Mouse (Mus musculus): ENCODE measurements around the gene Mrpl24. TPM values are rescaled to one million over a fixed set of nuclear protein-coding genes. Genes with fewer than 3 reads are reported as not detected.

The Mrpl24 gene
- polyA plus RNA-seq, 1 experiment from 2014 or later: 50.3 TPM

DNA sequence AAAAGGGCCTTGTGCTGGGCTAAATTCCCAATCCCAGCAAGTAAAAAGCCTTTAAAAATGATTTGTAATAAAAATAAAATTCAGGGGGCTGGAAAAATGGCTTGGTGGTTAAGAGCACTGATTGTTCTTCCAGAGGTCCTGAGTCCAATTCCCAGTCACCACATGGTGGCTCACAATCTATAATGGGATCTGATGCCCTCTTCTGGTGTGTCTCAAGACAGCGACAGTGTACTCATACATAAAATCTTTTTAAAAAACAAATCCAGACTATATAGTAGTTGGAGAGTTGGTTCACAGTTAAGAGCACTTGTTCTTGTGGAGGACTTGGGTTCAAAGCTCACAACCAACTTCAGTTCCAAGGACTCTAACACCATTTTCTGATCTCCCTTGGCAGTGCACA is 2.3 kb upstream of the Mrpl24 start:
- Histone ChIP-seq H3K27me3 (ENCODE audit: insufficient read depth, low read length) (no peaks in the 10 kb centered on the region), H3K4me1 (ENCODE audit: insufficient read depth) (peaks cover 12% of the 10 kb centered on the region), H3K4me3 (ENCODE audit: low read depth, low read length) (no peak overlapping the region), H3K9ac (replicated peaks) (no peak overlapping the region), H3K27ac (ENCODE audit: low read depth) (no peak overlapping the region), H3K9me3 (ENCODE audit: low read length) (no peaks in the 10 kb centered on the region), H3K4me2 (ENCODE audit: low read depth, low read length) (no peak overlapping the region), H3K36me3 (replicated peaks; ENCODE audit: insufficient read depth, low read length) (peaks cover 47% of the 10 kb centered on the region)
- DNase-seq: no peak
- no peak for ATAC-seq
- WGBS (ENCODE audit: insufficient replicate concordance): 81% methylated on average over 1 of the region's 1 CpGs
- TF ChIP-seq CTCF (IDR thresholded peaks at IDR 0.05; ENCODE audit: low read depth) (0 out of 2 replicates have a peak, but pooled peaks have one; percentile 7), EP300 (IDR thresholded peaks at IDR 0.05; ENCODE audit: low read depth) (no peak)

DNA sequence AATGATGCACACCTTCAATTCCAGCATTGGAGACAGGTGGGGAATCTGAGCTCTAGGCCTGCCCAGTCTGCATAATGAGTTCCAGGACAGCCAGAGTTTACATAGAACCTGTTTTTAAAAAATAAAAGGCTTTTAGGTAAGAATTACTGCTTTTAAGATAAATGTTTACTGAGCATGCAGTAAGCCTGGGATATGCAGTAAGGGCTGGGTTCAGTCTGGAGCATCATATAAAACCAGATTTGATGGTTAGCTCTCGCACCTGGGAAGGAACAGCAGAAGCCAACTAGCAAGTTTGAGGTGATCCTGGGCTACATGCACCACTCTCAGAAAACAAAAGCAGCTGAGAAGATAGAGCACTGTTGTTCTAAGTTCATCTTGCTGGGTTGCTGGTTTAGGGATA is 755 bp upstream of the Mrpl24 start:
- Histone ChIP-seq H3K4me3 (ENCODE audit: low read depth, low read length) (no peak overlapping the region), H3K4me1 (ENCODE audit: insufficient read depth) (peaks cover 9% of the 10 kb centered on the region), H3K9ac (replicated peaks) (no peak overlapping the region), H3K9me3 (ENCODE audit: low read length) (no peaks in the 10 kb centered on the region), H3K27me3 (ENCODE audit: insufficient read depth, low read length) (no peaks in the 10 kb centered on the region), H3K36me3 (replicated peaks; ENCODE audit: insufficient read depth, low read length) (peaks cover 45% of the 10 kb centered on the region), H3K4me2 (ENCODE audit: low read depth, low read length) (peak overlapping the region; percentile 85), H3K27ac (ENCODE audit: low read depth) (0 out of 2 replicates have a peak overlapping the region, but pooled peaks have one; percentile 30)
- ATAC-seq (no peak), DNase-seq (no peak)
- no peak for TF ChIP-seq EP300 (IDR thresholded peaks at IDR 0.05; ENCODE audit: low read depth)
- no peak for TF ChIP-seq CTCF (IDR thresholded peaks at IDR 0.05; ENCODE audit: low read depth)
- WGBS (ENCODE audit: insufficient replicate concordance): 88% methylated on average over 1 of the region's 1 CpGs

DNA sequence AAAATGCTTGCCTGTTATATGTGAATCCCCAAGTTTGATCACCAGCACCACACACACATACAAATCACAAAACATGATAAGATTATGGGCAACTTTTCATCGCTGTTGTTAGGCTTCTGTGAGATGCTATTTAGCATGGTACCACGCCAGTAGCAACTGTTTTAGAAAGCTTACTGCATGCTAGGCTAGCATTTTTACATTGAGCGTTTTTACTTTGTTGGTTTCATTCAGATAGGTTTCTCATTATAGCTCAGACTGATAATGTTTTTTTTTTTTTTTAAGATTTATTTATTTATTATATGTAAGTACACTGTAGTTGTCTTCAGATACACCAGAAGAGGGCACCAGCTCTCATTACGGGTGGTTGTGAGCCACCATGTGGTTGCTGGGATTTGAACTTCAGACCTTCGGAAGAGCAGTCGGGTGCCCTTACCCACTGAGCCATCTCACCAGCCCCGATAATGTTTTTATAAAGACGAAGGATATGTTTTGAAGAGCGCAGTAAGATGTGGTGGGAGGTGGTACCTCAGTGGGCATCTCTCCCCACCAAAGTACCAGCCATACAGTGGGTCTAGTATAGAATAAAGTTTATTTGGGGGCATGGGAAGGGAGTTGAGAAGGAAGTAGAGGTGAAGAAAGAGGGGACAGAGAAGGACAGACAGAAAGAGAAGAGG is 1.1 kb downstream of the Mrpl24 start:
- Histone ChIP-seq H3K4me2 (ENCODE audit: low read depth, low read length) (peak overlapping the region; percentile 85), H3K4me1 (ENCODE audit: insufficient read depth) (peaks cover 9% of the 10 kb centered on the region), H3K27ac (ENCODE audit: low read depth) (no peak overlapping the region), H3K4me3 (ENCODE audit: low read depth, low read length) (peak overlapping the region; percentile 59), H3K9ac (replicated peaks) (peak overlapping the region; percentile 68), H3K9me3 (ENCODE audit: low read length) (no peaks in the 10 kb centered on the region), H3K36me3 (replicated peaks; ENCODE audit: insufficient read depth, low read length) (peaks cover 45% of the 10 kb centered on the region), H3K27me3 (ENCODE audit: insufficient read depth, low read length) (no peaks in the 10 kb centered on the region)
- no peak for DNase-seq
- no peak for ATAC-seq
- TF ChIP-seq EP300 (IDR thresholded peaks at IDR 0.05; ENCODE audit: low read depth): no peak
- TF ChIP-seq CTCF (IDR thresholded peaks at IDR 0.05; ENCODE audit: low read depth): peak; percentile 37
- 53% methylated on average over 9 of the region's 9 CpGs for WGBS (ENCODE audit: insufficient replicate concordance)

DNA sequence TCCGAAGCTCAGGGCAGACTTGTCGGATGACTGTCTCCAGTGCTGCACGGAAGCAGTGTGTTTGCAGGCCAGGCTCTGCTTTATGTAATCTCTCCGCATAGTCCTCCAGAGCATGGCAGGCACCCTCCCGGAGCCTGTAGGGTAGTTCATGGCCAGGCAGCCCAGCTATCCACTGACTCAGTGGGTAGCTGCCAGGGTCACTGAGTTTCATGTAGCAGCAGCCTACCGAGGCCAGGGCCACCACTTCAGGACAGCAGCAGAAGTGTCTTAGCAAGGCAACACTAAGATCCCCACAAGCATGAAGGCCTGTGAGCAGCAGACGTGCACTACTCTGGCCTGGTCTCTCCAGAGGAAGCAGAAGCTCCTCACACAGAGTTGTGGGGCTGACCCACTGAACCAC is 5.7 kb downstream of the Mrpl24 start:
- Histone ChIP-seq H3K9me3 (ENCODE audit: low read length) (no peaks in the 10 kb centered on the region), H3K27me3 (ENCODE audit: insufficient read depth, low read length) (no peaks in the 10 kb centered on the region), H3K4me3 (ENCODE audit: low read depth, low read length) (no peak overlapping the region), H3K27ac (ENCODE audit: low read depth) (no peak overlapping the region), H3K9ac (replicated peaks) (no peak overlapping the region), H3K36me3 (replicated peaks; ENCODE audit: insufficient read depth, low read length) (peaks cover 45% of the 10 kb centered on the region), H3K4me1 (ENCODE audit: insufficient read depth) (peaks cover 9% of the 10 kb centered on the region), H3K4me2 (ENCODE audit: low read depth, low read length) (no peak overlapping the region)
- WGBS (ENCODE audit: insufficient replicate concordance): 84% methylated on average over 7 of the region's 7 CpGs
- TF ChIP-seq EP300 (IDR thresholded peaks at IDR 0.05; ENCODE audit: low read depth) (no peak), CTCF (IDR thresholded peaks at IDR 0.05; ENCODE audit: low read depth) (no peak)
- ATAC-seq (no peak), DNase-seq (no peak)

DNA sequence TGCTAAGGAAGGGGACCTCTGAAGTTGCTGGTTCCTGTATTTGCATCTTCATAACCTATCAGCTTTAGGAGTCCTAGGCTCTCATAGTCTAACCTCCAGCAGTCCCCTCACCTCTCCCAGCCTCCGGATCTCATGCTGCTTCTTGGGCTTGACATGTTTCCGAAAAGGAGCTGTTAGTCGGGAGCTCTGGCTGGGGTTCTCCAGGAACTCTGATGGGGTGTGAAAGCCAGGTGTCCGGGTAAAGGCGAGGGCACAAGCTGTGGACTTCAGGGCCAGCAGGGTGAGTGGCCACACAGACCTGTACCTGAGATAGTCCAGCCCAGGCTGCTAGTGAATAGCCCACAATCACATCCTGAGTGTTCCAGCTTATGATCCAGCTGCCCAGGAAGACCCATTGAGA is 8.1 kb downstream of the Mrpl24 start:
- Histone ChIP-seq H3K27ac (ENCODE audit: low read depth) (no peak overlapping the region), H3K4me1 (ENCODE audit: insufficient read depth) (peaks cover 19% of the 10 kb centered on the region), H3K4me2 (ENCODE audit: low read depth, low read length) (no peak overlapping the region), H3K36me3 (replicated peaks; ENCODE audit: insufficient read depth, low read length) (peaks cover 49% of the 10 kb centered on the region), H3K4me3 (ENCODE audit: low read depth, low read length) (no peak overlapping the region), H3K9me3 (ENCODE audit: low read length) (no peaks in the 10 kb centered on the region), H3K27me3 (ENCODE audit: insufficient read depth, low read length) (no peaks in the 10 kb centered on the region), H3K9ac (replicated peaks) (no peak overlapping the region)
- no peak for DNase-seq
- no peak for ATAC-seq
- 89% methylated on average over 5 of the region's 5 CpGs for WGBS (ENCODE audit: insufficient replicate concordance)
- TF ChIP-seq CTCF (IDR thresholded peaks at IDR 0.05; ENCODE audit: low read depth) (no peak), EP300 (IDR thresholded peaks at IDR 0.05; ENCODE audit: low read depth) (no peak)

DNA sequence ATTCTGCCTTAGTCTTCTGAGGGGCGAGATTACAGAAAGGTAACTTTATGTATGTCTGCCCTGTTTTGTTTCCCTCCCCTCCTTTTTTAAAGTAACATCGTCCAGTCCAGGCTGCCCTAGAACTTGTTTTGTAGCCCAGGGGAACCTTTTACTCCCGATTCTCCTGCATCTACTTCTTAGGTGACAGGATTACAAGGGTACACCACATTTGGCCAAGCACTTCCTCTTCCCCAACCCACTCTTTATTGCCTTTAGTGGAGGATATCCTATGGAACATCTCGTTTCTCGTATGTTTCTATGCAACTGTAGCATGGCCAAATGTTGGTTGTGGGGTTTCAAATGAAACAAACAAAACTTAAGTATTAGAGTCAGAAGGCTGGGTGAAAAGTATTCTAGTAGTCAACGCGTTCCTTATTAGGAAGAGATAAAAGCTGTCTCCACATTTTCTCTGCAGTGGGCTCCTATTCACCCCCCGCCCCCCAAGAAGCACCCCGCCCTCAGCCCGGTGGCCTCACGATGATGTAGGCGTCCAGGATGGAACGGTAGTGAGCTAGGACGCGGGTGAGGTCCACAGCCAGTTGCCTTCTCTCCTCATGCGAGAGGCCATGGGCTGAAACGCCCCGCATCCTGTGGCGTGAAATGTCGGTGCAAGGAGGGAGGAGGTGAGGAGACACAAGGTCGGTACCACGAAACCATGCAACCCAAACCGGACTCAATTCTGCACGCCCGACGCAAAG is 10.2 kb downstream of the Mrpl24 start:
- peaks cover 34% of the 10 kb centered on the region for H3K36me3 ChIP-seq (replicated peaks; ENCODE audit: insufficient read depth, low read length)
- no peaks in the 10 kb centered on the region for H3K9me3 ChIP-seq (ENCODE audit: low read length)
- no peak for DNase-seq
- H3K27ac ChIP-seq (ENCODE audit: low read depth): peak overlapping the region; percentile 95
- H3K4me3 ChIP-seq (ENCODE audit: low read depth, low read length): peak overlapping the region; percentile 87
- WGBS (ENCODE audit: insufficient replicate concordance): 3% methylated on average over 26 of the region's 26 CpGs
- H3K27me3 ChIP-seq (ENCODE audit: insufficient read depth, low read length): no peaks in the 10 kb centered on the region
- H3K4me1 ChIP-seq (ENCODE audit: insufficient read depth): peaks cover 23% of the 10 kb centered on the region
- peak overlapping the region; percentile 88 for H3K9ac ChIP-seq (replicated peaks)
- TF ChIP-seq EP300 (IDR thresholded peaks at IDR 0.05; ENCODE audit: low read depth) (no peak), CTCF (IDR thresholded peaks at IDR 0.05; ENCODE audit: low read depth) (no peak)
- H3K4me2 ChIP-seq (ENCODE audit: low read depth, low read length): peak overlapping the region; percentile 90
- peak; percentile 40 for ATAC-seq

Measured in liver, postnatal 0 days (tissue).